Mouse (Mus musculus) fat pad, adult 2 months (tissue): Measurements from ENCODE around the gene Cnr2.
"Not testable (repeated sequence)": the region's sequence is repeated elsewhere in the genome, so short reads cannot be mapped to it uniquely, and the experiment has no call there.

Experiments used
- DNase-seq: peaks from one replicate; pipeline ENCODE4 v3.0.0-alpha.2; 2011; ENCODE audit warnings: low read depth, low spot score; ENCODE audit errors: extremely low read depth

Gene Cnr2

GRCm38 (mm10) chr4:135930239-135930638 is 35.0 kb downstream of the Cnr2 start:
- DNase-seq = no peak

GRCm38 (mm10) chr4:135931832-135932231 is 36.6 kb downstream of the Cnr2 start:
- DNase-seq = no peak

GRCm38 (mm10) chr4:135934708-135935500 is 39.7 kb downstream of the Cnr2 start:
- DNase-seq = no peak

- no peak for DNase-seq
Observed at GRCm38 (mm10) chr4:135935502-135935901, 40.3 kb downstream of the Cnr2 start.

- no peak for DNase-seq
Observed at GRCm38 (mm10) chr4:135938858-135939257, 43.7 kb downstream of the Cnr2 start.

GRCm38 (mm10) chr4:135941026-135941425 is 45.8 kb downstream of the Cnr2 start:
- DNase-seq = not testable (repeated sequence)

- no peak for DNase-seq
Observed at GRCm38 (mm10) chr4:135942193-135942592, 47.0 kb downstream of the Cnr2 start.

GRCm38 (mm10) chr4:135943389-135943788 is 48.2 kb downstream of the Cnr2 start:
- no peak for DNase-seq

- no peak for DNase-seq
Observed at GRCm38 (mm10) chr4:135945706-135946105, 50.5 kb downstream of the Cnr2 start.

GRCm38 (mm10) chr4:135946278-135946658 is 51.1 kb downstream of the Cnr2 start, which contains the start of gene Hmgcl:
TSS of gene Hmgcl (plus strand) at chr4:135946448.
- DNase-seq = no peak

GRCm38 (mm10) chr4:135946659-135947301 is 51.6 kb downstream of the Cnr2 start:
- DNase-seq = no peak

GRCm38 (mm10) chr4:135948142-135948541 is 52.9 kb downstream of the Cnr2 start:
- no peak for DNase-seq

- DNase-seq = no peak
Observed at GRCm38 (mm10) chr4:135949475-135949874, 54.3 kb downstream of the Cnr2 start.

- no peak for DNase-seq
Observed at GRCm38 (mm10) chr4:135949911-135950310, 54.7 kb downstream of the Cnr2 start.

- DNase-seq = no peak
Observed at GRCm38 (mm10) chr4:135950365-135950764, 55.2 kb downstream of the Cnr2 start.

GRCm38 (mm10) chr4:135951505-135951904 is 56.3 kb downstream of the Cnr2 start:
- DNase-seq = no peak

GRCm38 (mm10) chr4:135953179-135953578 is 58.0 kb downstream of the Cnr2 start:
- DNase-seq = no peak

- no peak for DNase-seq
Observed at GRCm38 (mm10) chr4:135954241-135954640, 59.0 kb downstream of the Cnr2 start.

GRCm38 (mm10) chr4:135955886-135956285 is 60.7 kb downstream of the Cnr2 start:
- DNase-seq = no peak

- no peak for DNase-seq
Observed at GRCm38 (mm10) chr4:135958354-135958753, 63.2 kb downstream of the Cnr2 start.

GRCm38 (mm10) chr4:135960717-135961116 is 65.5 kb downstream of the Cnr2 start:
- DNase-seq = no peak

GRCm38 (mm10) chr4:135961709-135962108 is 66.5 kb downstream of the Cnr2 start:
- DNase-seq = no peak
